Mouse (Mus musculus): ENCODE results near the gene Pde9a. TPM values are rescaled to one million over a fixed set of nuclear protein-coding genes. Genes with fewer than 3 reads are reported as not detected.

Gene Pde9a
- polyA plus RNA-seq, 1 experiment from 2014 or later: 55.6 TPM

GRCm38 (mm10) chr17:31466854-31467253 is 80.8 kb downstream of the Pde9a start:
- WGBS: 92% methylated on average over 3 of the region's 3 CpGs
- Histone ChIP-seq H3K36me3 (ENCODE audit: control insufficient read depth, insufficient read depth) (peaks cover 31% of the 10 kb centered on the region), H3K4me2 (ENCODE audit: low read length) (no peak overlapping the region), H3K9me3 (ENCODE audit: control insufficient read depth, low read length) (no peaks in the 10 kb centered on the region), H3K4me3 (replicated peaks; ENCODE audit: low read length) (no peak overlapping the region), H3K27ac (ENCODE audit: low read length) (no peak overlapping the region), H3K4me1 (replicated peaks; ENCODE audit: control insufficient read depth, insufficient read depth, low read length) (peaks cover 9% of the 10 kb centered on the region), H3K9ac (replicated peaks; ENCODE audit: low read depth, low read length) (no peak overlapping the region), H3K27me3 (replicated peaks; ENCODE audit: control insufficient read depth, insufficient read depth, low read length) (no peaks in the 10 kb centered on the region)
- no peak for ATAC-seq

- Histone ChIP-seq H3K9me3 (ENCODE audit: control insufficient read depth, low read length) (no peaks in the 10 kb centered on the region), H3K9ac (replicated peaks; ENCODE audit: low read depth, low read length) (no peak overlapping the region), H3K36me3 (ENCODE audit: control insufficient read depth, insufficient read depth) (peaks cover 30% of the 10 kb centered on the region), H3K27me3 (replicated peaks; ENCODE audit: control insufficient read depth, insufficient read depth, low read length) (no peaks in the 10 kb centered on the region), H3K27ac (ENCODE audit: low read length) (no peak overlapping the region), H3K4me2 (ENCODE audit: low read length) (no peak overlapping the region), H3K4me1 (replicated peaks; ENCODE audit: control insufficient read depth, insufficient read depth, low read length) (peaks cover 9% of the 10 kb centered on the region), H3K4me3 (replicated peaks; ENCODE audit: low read length) (no peak overlapping the region)
- ATAC-seq: no peak
- 82% methylated on average over 5 of the region's 5 CpGs for WGBS
Measured at GRCm38 (mm10) chr17:31468496-31468895, 82.5 kb downstream of the Pde9a start.

- H3K4me2 ChIP-seq (ENCODE audit: low read length): no peak overlapping the region
- no peaks in the 10 kb centered on the region for H3K9me3 ChIP-seq (ENCODE audit: control insufficient read depth, low read length)
- H3K9ac ChIP-seq (replicated peaks; ENCODE audit: low read depth, low read length): no peak overlapping the region
- H3K27ac ChIP-seq (ENCODE audit: low read length): no peak overlapping the region
- H3K36me3 ChIP-seq (ENCODE audit: control insufficient read depth, insufficient read depth): peaks cover 31% of the 10 kb centered on the region
- no peaks in the 10 kb centered on the region for H3K27me3 ChIP-seq (replicated peaks; ENCODE audit: control insufficient read depth, insufficient read depth, low read length)
- WGBS: 47% methylated on average over 5 of the region's 5 CpGs
- peak; percentile 57 for ATAC-seq
- no peak overlapping the region for H3K4me3 ChIP-seq (replicated peaks; ENCODE audit: low read length)
- H3K4me1 ChIP-seq (replicated peaks; ENCODE audit: control insufficient read depth, insufficient read depth, low read length): peaks cover 9% of the 10 kb centered on the region
Measured at GRCm38 (mm10) chr17:31470766-31471418, 84.9 kb downstream of the Pde9a start.

- Histone ChIP-seq H3K4me2 (ENCODE audit: low read length) (no peak overlapping the region), H3K27me3 (replicated peaks; ENCODE audit: control insufficient read depth, insufficient read depth, low read length) (no peaks in the 10 kb centered on the region), H3K9me3 (ENCODE audit: control insufficient read depth, low read length) (no peaks in the 10 kb centered on the region), H3K4me1 (replicated peaks; ENCODE audit: control insufficient read depth, insufficient read depth, low read length) (peaks cover 9% of the 10 kb centered on the region), H3K27ac (ENCODE audit: low read length) (no peak overlapping the region; the same call in 1 of the 2 replicates), H3K9ac (replicated peaks; ENCODE audit: low read depth, low read length) (no peak overlapping the region), H3K36me3 (ENCODE audit: control insufficient read depth, insufficient read depth) (peaks cover 14% of the 10 kb centered on the region), H3K4me3 (replicated peaks; ENCODE audit: low read length) (no peak overlapping the region)
- 82% methylated on average over 6 of the region's 6 CpGs for WGBS
- ATAC-seq: no peak
Measured at GRCm38 (mm10) chr17:31474388-31474787, 88.4 kb downstream of the Pde9a start.

GRCm38 (mm10) chr17:31478606-31479005 is 92.6 kb downstream of the Pde9a start:
- no peak overlapping the region for H3K4me3 ChIP-seq (replicated peaks; ENCODE audit: low read length)
- 80% methylated on average over 7 of the region's 7 CpGs for WGBS

GRCm38 (mm10) chr17:31479108-31479844 is 93.3 kb downstream of the Pde9a start:
- Histone ChIP-seq H3K36me3 (ENCODE audit: control insufficient read depth, insufficient read depth) (peaks cover 5% of the 10 kb centered on the region; the same call in 1 of the 2 replicates), H3K4me3 (replicated peaks; ENCODE audit: low read length) (no peak overlapping the region), H3K9ac (replicated peaks; ENCODE audit: low read depth, low read length) (no peak overlapping the region), H3K4me2 (ENCODE audit: low read length) (no peak overlapping the region), H3K4me1 (replicated peaks; ENCODE audit: control insufficient read depth, insufficient read depth, low read length) (no peaks in the 10 kb centered on the region), H3K27ac (ENCODE audit: low read length) (no peak overlapping the region), H3K9me3 (ENCODE audit: control insufficient read depth, low read length) (no peaks in the 10 kb centered on the region), H3K27me3 (replicated peaks; ENCODE audit: control insufficient read depth, insufficient read depth, low read length) (no peaks in the 10 kb centered on the region)
- WGBS: 61% methylated on average over 11 of the region's 11 CpGs
- no peak for ATAC-seq

More at GRCm38 (mm10) chr17:31478606-31479005, 92.6 kb downstream of the Pde9a start:
- Histone ChIP-seq H3K27me3 (replicated peaks; ENCODE audit: control insufficient read depth, insufficient read depth, low read length) (no peaks in the 10 kb centered on the region), H3K9ac (replicated peaks; ENCODE audit: low read depth, low read length) (no peak overlapping the region), H3K4me1 (replicated peaks; ENCODE audit: control insufficient read depth, insufficient read depth, low read length) (no peaks in the 10 kb centered on the region), H3K4me2 (ENCODE audit: low read length) (no peak overlapping the region), H3K36me3 (ENCODE audit: control insufficient read depth, insufficient read depth) (peaks cover 8% of the 10 kb centered on the region), H3K9me3 (ENCODE audit: control insufficient read depth, low read length) (no peaks in the 10 kb centered on the region), H3K27ac (ENCODE audit: low read length) (no peak overlapping the region)
- no peak for ATAC-seq

GRCm38 (mm10) chr17:31486616-31487198 is 100.7 kb downstream of the Pde9a start:
- WGBS: 66% methylated on average over 10 of the region's 10 CpGs
- no peak for ATAC-seq
- no peak overlapping the region for H3K27ac ChIP-seq (ENCODE audit: low read length)

GRCm38 (mm10) chr17:31487433-31488060 is 101.5 kb downstream of the Pde9a start:
- Histone ChIP-seq H3K4me3 (replicated peaks; ENCODE audit: low read length) (no peak overlapping the region), H3K36me3 (ENCODE audit: control insufficient read depth, insufficient read depth) (no peaks in the 10 kb centered on the region), H3K27me3 (replicated peaks; ENCODE audit: control insufficient read depth, insufficient read depth, low read length) (no peaks in the 10 kb centered on the region), H3K4me1 (replicated peaks; ENCODE audit: control insufficient read depth, insufficient read depth, low read length) (0 out of 2 replicates have a peak, but pooled peaks cover 2% of the 10 kb centered on the region), H3K4me2 (ENCODE audit: low read length) (no peak overlapping the region), H3K27ac (ENCODE audit: low read length) (no peak overlapping the region), H3K9ac (replicated peaks; ENCODE audit: low read depth, low read length) (no peak overlapping the region), H3K9me3 (ENCODE audit: control insufficient read depth, low read length) (no peaks in the 10 kb centered on the region)
- no peak for ATAC-seq
- 27% methylated on average over 6 of the region's 6 CpGs for WGBS

More at GRCm38 (mm10) chr17:31486616-31487198, 100.7 kb downstream of the Pde9a start:
- Histone ChIP-seq H3K9me3 (ENCODE audit: control insufficient read depth, low read length) (no peaks in the 10 kb centered on the region), H3K27me3 (replicated peaks; ENCODE audit: control insufficient read depth, insufficient read depth, low read length) (no peaks in the 10 kb centered on the region), H3K36me3 (ENCODE audit: control insufficient read depth, insufficient read depth) (no peaks in the 10 kb centered on the region), H3K4me2 (ENCODE audit: low read length) (no peak overlapping the region), H3K9ac (replicated peaks; ENCODE audit: low read depth, low read length) (no peak overlapping the region), H3K4me3 (replicated peaks; ENCODE audit: low read length) (no peak overlapping the region), H3K4me1 (replicated peaks; ENCODE audit: control insufficient read depth, insufficient read depth, low read length) (0 out of 2 replicates have a peak, but pooled peaks cover 2% of the 10 kb centered on the region)

GRCm38 (mm10) chr17:31491355-31491754 is 105.3 kb downstream of the Pde9a start:
- Histone ChIP-seq H3K27ac (ENCODE audit: low read length) (no peak overlapping the region), H3K4me1 (replicated peaks; ENCODE audit: control insufficient read depth, insufficient read depth, low read length) (0 out of 2 replicates have a peak, but pooled peaks cover 2% of the 10 kb centered on the region), H3K4me3 (replicated peaks; ENCODE audit: low read length) (no peak overlapping the region), H3K27me3 (replicated peaks; ENCODE audit: control insufficient read depth, insufficient read depth, low read length) (no peaks in the 10 kb centered on the region), H3K9me3 (ENCODE audit: control insufficient read depth, low read length) (no peaks in the 10 kb centered on the region), H3K9ac (replicated peaks; ENCODE audit: low read depth, low read length) (no peak overlapping the region), H3K4me2 (ENCODE audit: low read length) (no peak overlapping the region), H3K36me3 (ENCODE audit: control insufficient read depth, insufficient read depth) (peaks cover 5% of the 10 kb centered on the region; the same call in 1 of the 2 replicates)
- no peak for ATAC-seq

All from forebrain, embryonic 16.5 days (tissue).